Mouse (Mus musculus) frontal cortex, postnatal 10 days (tissue): Measurements from ENCODE around the gene Obsl1.
A peak's percentile ranks its signal among the peaks of the same experiment; 100 is the strongest.

Experiments used
- DNase-seq, 2 experiments: peaks; one replicate each; pipeline ENCODE4 v3.0.0; 2022; ENCODE audit warnings: low spot score in 2 of 2, mixed read lengths in 1 of 2

Obsl1 gene

DNA sequence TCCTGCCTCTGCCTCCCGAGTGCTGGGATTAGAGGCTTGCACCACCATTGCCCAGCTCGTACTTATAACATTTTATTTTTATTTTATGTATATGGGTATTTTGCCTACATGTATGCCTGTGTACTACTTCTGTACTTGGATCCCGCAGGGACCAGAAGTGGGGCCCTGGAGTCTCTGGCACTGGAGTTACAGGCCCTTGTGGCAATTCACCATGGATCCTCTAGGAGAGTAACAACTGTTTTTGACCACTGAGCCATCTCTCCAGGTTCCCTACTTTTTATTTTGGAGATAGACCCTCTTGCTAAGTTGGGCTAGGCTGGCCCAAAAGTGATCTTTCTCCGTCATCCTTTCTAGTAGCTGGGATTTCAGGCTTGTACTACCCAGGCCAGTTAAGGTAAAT, 12.2 kb upstream of the Obsl1 start:
- no peak for DNase-seq

DNA sequence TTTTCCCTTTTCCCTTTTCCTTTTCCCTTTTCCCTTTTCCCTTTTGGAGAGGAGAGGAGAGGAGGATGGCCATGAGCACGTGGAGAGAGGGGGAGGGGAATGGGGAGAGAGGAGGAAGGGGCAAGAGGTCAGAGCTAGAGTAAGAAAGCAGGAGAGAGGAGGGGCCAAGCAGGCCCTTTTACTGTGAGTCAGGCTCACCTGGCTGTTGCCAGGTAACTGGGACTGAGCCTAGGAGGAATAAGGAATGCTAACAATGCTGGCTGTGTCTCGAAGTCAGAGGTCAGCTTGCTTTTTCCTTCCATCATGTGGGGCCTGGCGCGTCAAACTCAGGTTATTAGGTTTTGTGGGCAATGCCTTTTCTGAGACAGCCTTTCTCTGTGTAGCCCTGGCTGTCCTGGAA, 11.7 kb upstream of the Obsl1 start:
- DNase-seq, result no peak

DNA sequence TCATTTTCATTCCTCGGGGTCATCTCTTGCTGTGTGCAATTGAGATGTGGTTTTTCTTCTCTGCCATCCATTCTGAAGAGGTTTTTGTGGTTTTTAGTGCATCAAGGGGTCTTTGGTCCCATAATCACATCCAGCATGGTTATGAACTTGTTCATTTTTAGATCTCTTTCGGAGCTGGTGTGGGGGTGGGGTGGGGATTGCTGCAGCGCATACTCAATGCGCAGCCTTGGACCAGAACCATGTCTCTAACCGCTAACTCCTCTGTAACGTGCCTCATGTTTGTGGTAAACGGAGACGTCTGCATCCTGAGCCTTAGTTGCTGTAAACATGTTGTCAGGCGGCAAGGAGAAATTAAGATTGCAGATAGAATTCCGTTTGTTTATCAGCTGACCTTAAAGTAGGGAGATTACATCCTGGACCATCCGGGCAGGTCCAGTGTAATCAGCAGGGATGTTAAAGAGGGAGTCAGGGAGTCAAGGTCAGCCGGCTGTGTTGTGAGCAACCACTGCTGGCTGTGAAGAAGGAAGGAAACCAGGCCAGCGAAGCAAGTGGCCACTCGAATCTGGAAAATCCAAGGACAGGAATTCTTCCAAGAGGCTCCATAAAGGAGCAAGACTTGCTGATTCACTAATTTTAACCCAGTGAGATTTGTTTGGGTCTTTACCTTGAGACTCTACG, 10.6 kb upstream of the Obsl1 start:
- no peak for DNase-seq

DNA sequence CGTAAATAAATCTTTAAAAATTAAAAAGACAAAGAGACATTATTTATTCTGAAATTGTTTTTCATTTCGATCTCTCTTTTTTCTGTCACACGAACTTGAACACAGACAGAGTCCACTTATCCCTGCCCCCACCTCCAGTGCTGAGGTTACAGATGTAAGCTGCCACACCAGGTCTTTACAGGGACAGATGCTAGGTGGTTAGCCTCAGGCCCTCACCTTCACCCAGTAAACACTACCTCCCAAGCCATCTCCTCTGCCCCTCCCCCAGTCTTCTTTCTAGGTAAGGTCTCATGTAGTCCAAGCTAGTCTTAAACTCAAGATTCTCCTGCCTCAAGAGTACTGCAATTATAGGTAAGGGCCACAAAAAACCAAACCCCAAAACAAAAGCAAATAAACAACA, 6.3 kb upstream of the Obsl1 start:
- DNase-seq, result no peak

DNA sequence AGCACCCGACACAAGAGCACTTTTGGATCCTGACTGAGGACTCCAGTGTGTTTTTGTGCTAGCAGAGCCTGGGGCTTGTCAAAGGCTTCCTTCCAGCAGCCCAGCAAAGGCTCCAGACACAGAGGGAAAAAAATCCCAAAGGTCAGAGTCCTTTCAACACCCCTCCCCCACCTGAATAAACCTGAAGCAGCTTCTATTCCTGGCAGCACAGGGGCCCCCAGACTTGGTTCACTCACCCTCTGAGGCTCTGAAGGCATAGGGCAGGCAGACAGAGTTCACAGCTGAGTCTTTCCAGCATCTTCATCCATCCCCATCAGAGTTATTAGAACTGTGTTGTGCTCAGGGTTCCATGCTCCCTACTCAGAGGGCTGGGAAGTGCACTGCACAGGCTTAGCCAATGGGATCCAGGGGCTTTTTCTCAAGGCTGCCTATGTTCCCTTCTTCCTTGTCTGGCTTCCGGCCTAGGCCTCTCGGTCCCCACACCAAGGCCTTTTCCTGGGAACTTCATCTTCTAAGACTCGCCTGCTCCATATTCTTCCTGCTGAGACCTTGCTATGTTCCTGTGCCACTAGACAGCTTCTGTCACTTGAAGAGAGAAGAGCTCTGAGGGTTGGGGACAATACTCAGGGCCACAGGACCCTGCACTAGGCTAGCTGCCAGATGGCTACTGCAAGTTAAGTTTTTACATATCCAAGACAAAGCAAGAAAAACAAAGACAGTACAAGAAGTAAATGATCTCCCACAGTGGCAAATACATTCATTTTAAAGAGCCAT, 5.4 kb upstream of the Obsl1 start:
- DNase-seq, result no peak

DNA sequence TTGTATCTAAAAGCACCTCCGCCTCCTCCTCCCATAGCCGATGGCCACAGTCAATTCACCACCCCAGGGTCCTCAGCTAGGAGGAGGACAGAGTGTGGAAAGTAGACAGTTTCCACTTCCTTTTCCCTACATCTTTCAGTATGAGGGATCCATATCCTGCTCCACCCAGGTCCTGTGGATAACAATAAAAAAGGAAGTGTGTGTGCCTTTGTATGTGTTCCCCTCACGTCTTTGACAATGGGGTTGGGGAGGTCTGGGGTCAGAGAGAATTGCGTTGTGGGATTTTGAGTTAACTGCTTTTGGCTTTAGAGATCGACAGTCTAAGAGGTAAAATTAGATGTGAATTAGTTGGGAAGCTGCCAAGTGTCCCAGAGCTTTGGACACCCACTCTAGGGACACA, 3.9 kb upstream of the Obsl1 start:
- no peak for DNase-seq

DNA sequence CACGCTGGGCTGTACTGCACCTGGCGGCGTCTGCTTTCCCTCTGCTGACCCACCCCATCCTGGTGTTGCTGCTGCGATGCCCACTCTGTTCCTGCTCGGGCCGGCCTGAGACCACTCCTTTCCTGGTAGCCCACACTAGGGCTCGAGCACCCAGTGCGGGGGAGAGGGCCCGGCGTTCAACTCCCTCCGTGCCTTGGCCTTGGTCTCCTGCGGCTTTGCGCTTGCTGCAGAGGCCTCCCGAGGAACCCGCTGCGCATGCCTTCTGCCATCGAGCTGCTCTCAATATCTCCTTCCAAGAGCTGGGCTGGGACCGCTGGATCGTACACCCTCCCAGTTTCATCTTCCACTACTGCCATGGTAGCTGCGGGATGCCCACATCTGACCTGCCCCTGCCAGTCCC, 3.3 kb upstream of the Obsl1 start:
- no peak for DNase-seq

DNA sequence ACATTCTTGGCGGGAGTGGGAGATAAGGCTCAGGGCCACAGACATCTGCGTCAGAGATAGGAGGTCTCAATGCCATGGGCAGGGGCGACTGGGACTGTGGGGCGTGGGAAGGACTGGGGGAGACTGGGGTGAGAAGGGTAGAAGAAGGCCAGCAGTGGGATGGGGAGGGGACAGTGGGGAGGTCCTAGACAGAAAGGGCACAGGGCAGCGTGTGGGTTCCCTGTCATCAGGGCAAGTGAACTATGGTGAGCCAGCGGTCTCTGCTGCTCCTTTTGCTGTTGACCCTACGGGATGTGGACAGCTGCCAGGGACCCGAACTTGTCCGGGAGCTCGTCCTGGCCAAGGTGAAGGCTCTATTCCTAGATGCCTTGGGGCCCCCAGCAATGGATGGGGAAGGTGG, 754 bp upstream of the Obsl1 start, which contains the start of gene Inha:
Gene Inha (plus strand): TSS at position 72 of the 400 bp plus-strand sequence.
- DNase-seq, result no peak

DNA sequence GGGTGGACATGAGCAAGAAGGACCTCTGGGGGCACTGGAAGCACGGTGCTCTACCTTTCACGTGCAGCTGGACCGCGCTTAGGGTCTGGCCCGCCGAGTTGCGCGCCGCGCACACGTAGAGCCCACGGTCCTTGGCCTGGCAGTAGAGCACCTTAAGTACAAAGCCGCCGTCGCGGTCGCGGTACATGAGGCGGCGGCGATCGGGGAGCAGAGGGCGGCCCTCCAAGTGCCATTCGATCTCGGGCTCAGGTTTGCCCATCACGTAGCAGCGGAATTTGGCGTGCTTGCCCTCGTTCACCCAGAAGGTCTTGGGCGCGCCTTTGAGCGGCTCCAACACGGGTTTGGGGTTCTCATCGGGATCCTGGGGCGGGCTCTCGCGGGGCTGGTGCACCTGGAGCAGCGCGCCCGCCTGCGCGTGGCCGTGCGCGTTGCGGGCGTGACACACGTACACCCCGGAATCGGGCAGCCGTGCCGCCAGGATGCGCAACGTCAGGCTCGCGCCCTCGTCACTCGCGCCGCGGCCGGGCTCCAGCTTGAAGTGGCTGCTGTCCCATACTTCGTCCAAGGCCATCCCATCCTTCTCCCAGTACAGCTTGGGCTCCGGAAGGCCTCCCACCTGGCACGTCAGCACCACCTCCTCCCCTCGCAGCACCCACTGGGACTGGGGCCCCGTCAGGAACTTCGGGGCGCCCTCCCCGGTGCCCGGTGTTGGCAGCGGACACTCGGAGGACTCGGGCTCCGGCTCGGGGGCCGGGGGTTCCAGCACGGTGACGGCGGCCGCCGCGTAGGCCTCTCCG, 895 bp downstream of the Obsl1 start:
- peak; percentile 65 to 76 for DNase-seq

DNA sequence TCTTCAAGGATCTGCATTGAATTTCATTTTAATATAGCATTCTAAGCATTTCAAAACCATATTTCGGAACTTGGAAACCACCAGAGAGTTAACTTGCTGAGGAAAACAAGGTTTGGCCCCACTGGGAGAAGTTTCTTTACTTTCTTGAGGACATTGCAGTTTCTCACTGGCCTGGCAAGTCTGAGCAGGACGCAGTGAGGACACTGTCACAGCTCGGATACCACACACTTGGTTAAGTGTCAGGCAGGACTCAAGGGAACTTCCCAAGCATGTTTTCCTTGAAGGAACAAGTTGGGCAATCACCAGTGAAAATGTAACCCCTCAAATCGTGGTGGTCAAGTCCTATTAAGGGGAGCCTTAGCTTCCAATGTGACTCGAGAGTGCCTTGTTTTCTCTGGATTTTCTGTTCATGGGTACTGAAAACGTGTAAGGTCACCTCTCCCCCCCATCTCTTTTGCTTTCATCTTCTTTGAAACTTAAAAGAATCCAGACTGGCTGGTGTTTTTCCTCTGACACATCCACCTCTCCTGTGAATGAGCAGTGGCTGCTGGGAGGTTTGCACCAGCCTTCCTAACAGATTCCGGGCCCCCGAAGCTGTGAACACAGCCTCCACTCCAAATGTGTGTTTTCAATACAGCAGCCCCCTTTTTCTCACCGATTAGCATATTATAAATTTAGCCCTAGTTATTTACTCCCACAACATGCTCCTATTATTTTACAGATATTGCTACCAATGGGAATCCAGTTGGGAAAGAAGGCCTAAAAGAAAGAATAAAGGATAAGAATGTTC, 1.8 kb downstream of the Obsl1 start:
- no peak for DNase-seq

DNA sequence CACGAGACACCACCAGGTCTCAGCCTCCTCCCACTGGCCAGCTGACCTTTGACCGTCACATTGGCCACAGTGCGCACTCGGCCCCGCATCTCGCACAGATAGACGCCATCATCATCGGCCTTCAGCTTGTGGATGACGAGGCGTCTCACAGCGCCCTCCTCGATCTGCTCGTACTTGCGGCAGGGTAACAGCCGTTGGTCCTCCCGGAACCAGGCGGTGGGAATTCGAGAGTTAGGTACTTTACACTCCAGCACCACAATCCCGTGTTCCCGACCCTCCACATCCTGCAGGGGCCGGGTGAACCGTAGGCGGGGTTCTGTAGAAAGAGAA, 2.6 kb downstream of the Obsl1 start:
- DNase-seq, result no peak

DNA sequence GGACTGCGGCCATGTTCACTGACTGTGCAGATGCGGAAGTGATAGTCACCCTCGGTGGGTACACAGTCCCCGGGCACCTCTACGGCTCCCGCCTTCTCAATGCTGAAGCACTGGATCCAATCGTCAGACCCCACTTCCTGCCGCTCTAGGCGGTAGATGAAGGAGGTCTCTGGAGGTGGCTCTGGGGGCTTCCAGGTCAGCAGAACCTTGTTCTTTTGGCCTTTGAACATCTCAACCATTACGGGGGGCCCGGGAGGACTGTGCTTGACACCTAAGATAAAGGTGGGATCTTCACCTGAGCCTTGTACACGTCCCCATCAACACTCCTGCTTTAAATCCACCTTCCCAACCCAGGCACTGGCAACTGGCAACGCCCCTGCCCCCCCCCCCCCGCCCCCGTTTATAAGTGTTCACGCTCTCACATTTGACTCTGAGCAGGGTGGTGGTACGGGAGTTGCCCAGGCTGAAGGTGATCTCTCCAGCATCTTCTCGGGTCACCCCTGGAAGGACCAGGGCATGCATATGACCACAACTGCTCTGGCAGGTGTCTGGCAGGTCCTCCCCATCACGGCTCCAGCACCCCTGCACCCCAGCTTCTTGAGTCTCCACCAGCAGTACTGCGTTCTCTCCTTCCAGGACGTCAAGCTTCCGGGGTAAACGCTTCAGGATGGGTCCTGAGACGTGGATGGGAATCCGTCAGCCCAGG, 3.2 kb downstream of the Obsl1 start:
- no peak for DNase-seq

DNA sequence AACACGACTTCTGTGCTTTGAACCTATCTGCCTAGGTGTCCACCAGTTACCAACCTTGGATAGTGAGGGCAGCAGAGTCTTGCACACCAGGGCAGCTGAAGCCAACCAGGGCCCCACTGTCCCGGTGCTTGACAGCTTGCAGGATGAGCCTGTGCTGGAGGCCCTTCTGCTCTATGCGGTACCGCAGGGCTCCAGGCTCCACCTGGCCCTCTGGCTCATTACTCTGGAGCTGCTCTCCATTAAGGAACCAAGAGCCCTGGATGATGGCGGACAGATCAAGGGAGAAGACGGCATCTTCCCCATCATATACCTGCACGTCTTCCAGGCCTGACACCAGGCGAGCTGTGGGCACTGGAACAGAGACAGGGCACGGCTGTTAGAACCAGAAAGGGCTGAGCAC, 4.3 kb downstream of the Obsl1 start:
- DNase-seq, result no peak

DNA sequence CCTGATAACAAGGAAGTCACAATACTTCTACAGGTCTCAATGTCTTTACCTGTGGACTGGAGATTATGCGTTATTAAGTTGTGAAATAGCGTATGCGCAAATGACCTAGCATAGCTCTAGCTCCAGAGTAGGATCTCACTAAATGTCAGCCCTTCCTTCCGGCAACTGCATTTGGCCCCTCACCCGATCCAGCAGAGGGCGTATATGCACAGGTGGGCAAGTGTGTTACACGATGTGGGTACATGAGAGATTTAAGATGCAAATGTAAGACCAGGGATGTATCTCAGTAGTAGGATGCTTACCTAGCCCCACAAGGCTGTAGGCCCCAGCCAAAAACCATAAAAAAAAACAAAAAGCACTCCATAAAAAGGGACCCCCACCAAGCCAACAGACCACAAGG, 6.8 kb downstream of the Obsl1 start:
- no peak for DNase-seq

DNA sequence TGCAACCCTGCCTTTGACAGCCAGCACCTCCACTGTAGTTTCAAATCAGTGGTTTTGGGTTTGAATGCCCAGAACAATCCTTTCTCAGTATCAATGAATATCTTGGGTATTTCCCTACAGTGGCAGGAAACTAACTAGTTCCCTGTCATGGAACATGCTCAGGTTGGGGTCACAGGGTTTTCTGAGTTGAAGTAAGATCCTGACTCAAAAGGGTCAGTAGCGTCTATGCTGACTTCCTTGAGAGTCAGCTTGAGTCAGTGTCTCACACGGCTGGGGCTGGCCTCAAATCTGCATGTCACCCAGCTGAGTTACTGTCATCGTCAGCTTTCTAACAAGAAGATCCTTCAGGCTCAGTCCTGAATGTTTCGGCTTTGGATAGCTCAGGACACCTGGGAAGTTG, 7.4 kb downstream of the Obsl1 start:
- no peak for DNase-seq

DNA sequence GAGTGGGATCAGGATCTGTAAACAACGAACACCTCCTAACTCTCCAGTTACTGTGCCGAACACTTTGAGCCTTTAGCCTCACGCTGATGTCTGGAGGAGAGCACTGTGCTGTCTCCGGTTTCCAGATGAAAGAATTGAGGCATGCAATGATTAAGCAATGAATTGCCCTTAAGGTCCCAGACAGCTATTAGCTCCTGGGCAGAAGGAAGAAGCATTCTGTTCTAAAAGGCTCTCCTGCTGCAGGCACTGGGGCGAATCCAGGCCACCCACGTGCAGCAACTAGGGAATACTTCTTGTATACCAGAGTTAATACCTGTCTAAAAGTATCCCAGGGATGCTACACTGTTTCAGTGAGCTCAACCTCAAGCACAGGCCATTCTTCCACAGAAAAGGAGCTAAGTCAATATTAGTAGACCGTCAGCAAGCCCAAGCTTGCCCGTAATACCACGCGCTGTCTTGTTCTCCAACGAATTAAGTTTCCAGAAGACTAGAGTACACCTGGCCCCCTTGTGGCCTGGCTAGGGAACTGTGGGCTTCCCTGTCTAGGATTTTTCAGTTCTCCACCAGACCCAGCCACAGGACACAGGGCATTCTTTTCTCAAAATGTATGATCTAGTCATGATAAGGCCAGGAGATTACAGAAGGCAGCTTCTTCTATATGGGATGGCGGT, 11.2 kb downstream of the Obsl1 start:
- peak in 1 of 2 experiments; percentile 9 for DNase-seq

DNA sequence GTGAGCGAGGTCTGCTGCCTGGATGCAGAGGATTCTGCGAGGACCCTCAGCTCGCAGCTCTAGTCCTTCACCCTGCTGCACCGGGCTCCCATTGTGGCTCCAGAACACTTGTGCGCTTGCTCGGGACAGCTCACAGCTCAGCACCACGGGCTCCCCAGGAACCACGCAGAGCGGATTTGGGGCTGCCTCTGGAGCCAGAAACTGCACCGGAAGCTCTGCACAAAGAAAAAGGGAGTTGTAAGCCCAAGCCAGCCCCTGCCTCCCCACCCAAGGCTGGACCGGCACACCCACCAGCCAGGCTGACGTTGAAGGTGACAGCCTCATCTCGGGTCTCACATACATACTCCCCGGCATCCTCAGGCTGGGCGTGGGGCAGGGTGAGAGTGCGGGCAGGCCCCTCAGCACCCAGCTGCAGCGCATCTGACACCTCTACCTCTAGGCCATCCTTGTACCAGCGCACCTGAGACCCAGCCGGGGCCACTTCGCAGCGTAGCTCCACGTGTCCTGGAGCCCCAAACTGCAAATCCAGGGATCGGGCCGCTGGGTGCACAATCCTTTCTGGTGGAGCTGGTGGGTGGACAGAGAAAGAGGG, 13.6 kb downstream of the Obsl1 start:
- DNase-seq, result no peak

DNA sequence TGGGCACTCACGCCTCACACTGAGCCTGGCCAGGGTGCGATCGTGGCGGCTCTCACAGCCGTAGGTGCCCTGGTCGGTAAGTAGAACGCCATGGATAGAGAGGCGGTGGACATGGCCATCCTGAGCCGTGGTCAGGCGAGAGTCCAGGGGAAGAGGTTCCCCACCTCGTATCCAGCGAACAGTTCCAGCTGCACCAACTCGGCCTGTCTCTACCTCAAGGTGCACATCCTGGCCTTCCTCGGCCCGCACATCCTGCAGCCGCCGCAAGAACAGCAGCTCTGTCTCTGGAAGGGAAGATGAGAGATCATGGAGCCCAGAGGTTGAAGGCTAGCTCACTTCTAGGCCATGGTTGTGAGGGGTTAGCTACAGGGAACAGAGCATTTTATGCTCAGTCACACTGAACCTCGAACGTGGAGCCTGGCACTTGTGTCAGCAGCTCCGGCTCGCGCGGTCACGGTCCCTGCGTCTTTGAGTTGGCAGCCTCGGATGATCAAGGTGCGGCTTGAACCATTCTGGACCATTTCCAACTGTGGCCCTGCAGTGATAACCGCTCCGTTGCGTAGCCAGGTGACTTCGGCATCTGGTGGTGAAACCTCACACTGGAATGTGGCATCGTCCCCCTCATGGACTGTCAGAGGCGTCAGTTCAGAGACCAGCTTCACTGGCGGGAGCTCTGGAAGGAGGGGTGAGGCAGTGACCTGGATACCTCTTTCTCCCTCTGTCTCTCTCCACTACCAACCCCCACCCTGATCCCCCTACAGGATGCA, 15.3 kb downstream of the Obsl1 start:
- no peak for DNase-seq

DNA sequence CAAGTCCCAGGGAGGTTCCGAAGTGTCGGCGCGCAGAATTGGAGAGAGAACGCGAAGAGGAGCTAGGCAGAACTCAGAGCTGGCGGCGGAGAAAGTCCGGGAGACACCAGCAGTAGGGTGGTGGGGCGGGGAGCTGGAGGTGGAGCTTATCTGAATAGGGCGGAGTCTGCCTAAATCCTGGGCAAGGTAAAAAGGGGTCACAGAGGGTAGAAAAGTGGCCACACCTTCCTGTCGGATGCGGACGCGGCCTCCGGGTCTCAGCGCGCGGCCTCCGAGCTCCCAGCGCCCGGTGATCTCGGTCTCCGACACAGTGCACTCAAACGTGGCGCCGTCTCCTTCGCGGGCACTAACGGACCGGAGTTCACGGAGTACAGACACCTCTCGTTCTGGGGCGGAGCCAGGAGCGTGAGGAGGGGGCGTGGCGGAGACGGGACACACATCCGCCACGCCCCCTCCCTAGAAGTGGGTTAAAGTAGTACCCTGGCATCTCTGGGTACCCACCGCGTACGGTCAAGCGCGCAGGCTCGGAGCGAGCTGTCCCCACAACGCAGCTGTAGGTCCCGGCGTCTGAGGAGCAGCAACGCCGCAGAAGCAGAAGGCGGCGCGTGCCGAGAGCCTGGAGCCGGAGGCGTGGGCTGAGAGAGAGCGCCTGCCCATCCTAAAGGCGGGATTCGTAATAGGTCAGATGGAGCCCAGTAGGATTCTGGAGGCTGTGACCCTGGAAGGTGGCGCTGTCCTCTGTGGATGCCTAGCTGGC, 18.7 kb downstream of the Obsl1 start:
- DNase-seq, result peak; percentile 51 to 64
